Mouse (Mus musculus): ENCODE results near the gene Gm28845. TPM values are rescaled to one million over a fixed set of nuclear protein-coding genes. Genes with fewer than 3 reads are reported as not detected.

The Gm28845 gene
- polyA plus RNA-seq, 2 experiments, result not detected

DNA sequence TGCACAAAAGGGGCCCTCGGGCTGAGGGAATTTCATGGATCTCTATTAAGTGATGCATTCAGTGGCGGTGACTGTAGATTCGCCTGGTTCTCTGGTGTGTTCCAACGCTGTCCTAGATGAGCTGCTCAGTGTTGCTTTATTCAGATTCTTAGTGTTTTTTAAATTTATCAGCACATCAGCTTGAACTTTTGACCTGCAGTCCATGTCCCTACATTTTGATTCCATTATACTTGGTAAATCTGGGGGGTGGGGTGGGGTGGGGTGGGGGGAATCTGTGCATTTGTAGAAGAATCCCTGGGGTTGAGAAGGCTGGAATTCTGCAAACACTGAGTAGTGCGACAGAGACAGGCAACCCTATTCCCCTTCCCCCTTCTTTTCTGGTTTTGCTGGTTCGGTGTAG lies 45.8 kb downstream of the Gm28845 start, which contains the start of gene Crygc:
TSS of gene Crygc (minus strand) at position 101 of the 400 bp plus-strand sequence.
- 56% methylated on average over 6 of the region's 6 CpGs for WGBS (ENCODE audit: insufficient replicate concordance)

DNA sequence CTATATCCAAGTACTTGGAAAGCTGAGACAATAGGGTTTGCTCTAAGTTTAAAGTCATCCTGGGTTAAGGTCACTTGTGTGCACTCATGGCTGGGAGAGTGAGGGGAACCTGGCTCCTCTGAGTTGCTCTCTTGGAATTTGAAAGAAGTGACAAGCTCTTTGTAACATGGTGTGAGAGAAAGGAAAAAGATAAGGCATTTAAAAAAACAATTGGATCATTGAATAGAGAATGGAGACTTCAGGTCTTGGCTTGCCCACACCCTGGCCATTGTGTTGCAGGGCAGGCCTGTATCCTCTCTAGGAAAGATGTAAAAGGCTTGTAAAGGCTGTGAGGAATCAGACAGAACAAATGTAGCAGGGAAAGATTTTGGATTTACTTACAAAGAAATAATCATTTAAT lies 51.5 kb downstream of the Gm28845 start:
- Histone ChIP-seq H3K4me2 (ENCODE audit: low read depth) (no peak overlapping the region), H3K9me3 (ENCODE audit: control insufficient read depth, low read length) (no peaks in the 10 kb centered on the region), H3K27me3 (ENCODE audit: control insufficient read depth, insufficient read depth, low read length) (no peaks in the 10 kb centered on the region), H3K36me3 (replicated peaks; ENCODE audit: control insufficient read depth, insufficient read depth, low read depth) (no peaks in the 10 kb centered on the region), H3K4me3 (ENCODE audit: insufficient read depth in 1 of 2, low read depth in 2 of 2, low read length in 2 of 2) (no peak overlapping the region), H3K27ac (no peak overlapping the region), H3K4me1 (replicated peaks; ENCODE audit: control insufficient read depth in 2 of 2, insufficient read depth in 2 of 2, low read length in 1 of 2) (no peaks in the 10 kb centered on the region), H3K9ac (replicated peaks) (no peak overlapping the region)
- no peak for TF ChIP-seq CTCF (IDR thresholded peaks at IDR 0.05; ENCODE audit: low read depth)
- TF ChIP-seq EP300 (IDR thresholded peaks at IDR 0.05; ENCODE audit: low read depth), result no peak
- DNase-seq (ENCODE audit: low read depth in 3 of 3, low spot score in 3 of 3), result no peak
- ATAC-seq (ENCODE audit: insufficient read depth), result no peak

More for the DNA sequence above, 45.8 kb downstream of the Gm28845 start, which contains the start of gene Crygc:
- Histone ChIP-seq H3K27me3 (ENCODE audit: control insufficient read depth, insufficient read depth, low read length) (no peaks in the 10 kb centered on the region), H3K27ac (no peak within 1 kb of the TSS), H3K4me3 (ENCODE audit: insufficient read depth in 1 of 2, low read depth in 2 of 2, low read length in 2 of 2) (no peak within 1 kb of the TSS), H3K9ac (replicated peaks) (no peak within 1 kb of the TSS), H3K9me3 (ENCODE audit: control insufficient read depth, low read length) (no peaks in the 10 kb centered on the region), H3K4me2 (ENCODE audit: low read depth) (no peak within 1 kb of the TSS), H3K36me3 (replicated peaks; ENCODE audit: control insufficient read depth, insufficient read depth, low read depth) (no peaks in the 10 kb centered on the region), H3K4me1 (replicated peaks; ENCODE audit: control insufficient read depth in 2 of 2, insufficient read depth in 2 of 2, low read length in 1 of 2) (no peaks in the 10 kb centered on the region)
- DNase-seq (ENCODE audit: low read depth in 3 of 3, low spot score in 3 of 3), result no peak
- no peak for TF ChIP-seq EP300 (IDR thresholded peaks at IDR 0.05; ENCODE audit: low read depth)
- TF ChIP-seq CTCF (IDR thresholded peaks at IDR 0.05; ENCODE audit: low read depth), result no peak
- ATAC-seq (ENCODE audit: insufficient read depth), result no peak

DNA sequence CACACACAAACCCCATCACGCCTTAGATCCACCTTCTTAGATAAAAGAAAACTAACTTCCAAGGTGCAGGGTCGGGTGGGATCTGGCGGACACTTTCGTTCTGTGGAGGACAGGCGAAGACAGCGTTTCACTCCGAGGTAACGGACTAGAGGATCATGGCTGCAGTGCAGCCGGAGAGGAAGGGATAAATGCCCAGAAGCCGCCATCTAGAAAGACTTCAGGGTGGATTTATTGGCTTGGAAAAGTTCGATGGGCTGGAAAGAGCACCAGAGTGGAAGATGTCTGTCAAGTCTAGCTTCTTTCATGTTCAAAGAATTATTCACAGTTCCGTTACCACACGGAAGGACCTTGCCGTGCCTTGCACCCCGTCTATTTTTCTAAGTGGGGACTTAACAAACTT lies 55.2 kb downstream of the Gm28845 start:
- no peaks in the 10 kb centered on the region for H3K4me1 ChIP-seq (replicated peaks; ENCODE audit: control insufficient read depth in 2 of 2, insufficient read depth in 2 of 2, low read length in 1 of 2)
- no peaks in the 10 kb centered on the region for H3K27me3 ChIP-seq (ENCODE audit: control insufficient read depth, insufficient read depth, low read length)
- DNase-seq (ENCODE audit: low read depth in 3 of 3, low spot score in 3 of 3), result no peak
- H3K27ac ChIP-seq, result no peak overlapping the region
- ATAC-seq (ENCODE audit: insufficient read depth), result no peak
- no peak overlapping the region for H3K4me3 ChIP-seq (ENCODE audit: insufficient read depth in 1 of 2, low read depth in 2 of 2, low read length in 2 of 2)
- no peaks in the 10 kb centered on the region for H3K36me3 ChIP-seq (replicated peaks; ENCODE audit: control insufficient read depth, insufficient read depth, low read depth)
- H3K4me2 ChIP-seq (ENCODE audit: low read depth), result no peak overlapping the region
- TF ChIP-seq EP300 (IDR thresholded peaks at IDR 0.05; ENCODE audit: low read depth), result no peak
- TF ChIP-seq CTCF (IDR thresholded peaks at IDR 0.05; ENCODE audit: low read depth), result no peak
- WGBS (ENCODE audit: insufficient replicate concordance), result 72% methylated on average over 15 of the region's 15 CpGs
- H3K9me3 ChIP-seq (ENCODE audit: control insufficient read depth, low read length), result no peaks in the 10 kb centered on the region
- no peak overlapping the region for H3K9ac ChIP-seq (replicated peaks)

GRCm38 (mm10) chr1:65063352-65063751 lies 56.0 kb downstream of the Gm28845 start, which contains the start of gene Crygd:
Gene Crygd (minus strand): TSS chr1:65063452.
- 71% methylated on average over 8 of the region's 8 CpGs for WGBS (ENCODE audit: insufficient replicate concordance)

DNA sequence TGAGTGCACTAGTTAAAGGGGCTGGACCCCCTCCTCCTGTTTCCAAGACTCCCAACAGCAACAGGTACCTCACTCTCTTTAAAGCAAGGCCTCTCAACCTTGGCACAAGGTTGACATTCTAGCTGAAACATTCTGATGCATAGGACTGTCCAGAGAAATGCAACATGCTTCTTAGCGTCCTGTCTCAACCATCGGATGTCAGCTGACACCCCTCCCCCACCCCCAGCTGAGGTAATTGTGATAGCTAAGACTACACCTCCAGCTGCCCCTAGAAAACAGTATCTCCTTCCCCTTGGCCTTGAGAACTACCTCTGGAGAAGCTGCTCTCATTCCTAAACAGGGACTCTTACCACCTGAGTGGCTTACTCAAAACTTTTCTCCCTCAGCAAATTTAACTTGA lies 67.2 kb downstream of the Gm28845 start:
- DNase-seq (ENCODE audit: low read depth in 3 of 3, low spot score in 3 of 3), result no peak
- no peaks in the 10 kb centered on the region for H3K27me3 ChIP-seq (ENCODE audit: control insufficient read depth, insufficient read depth, low read length)
- no peak for TF ChIP-seq CTCF (IDR thresholded peaks at IDR 0.05; ENCODE audit: low read depth)
- no peak overlapping the region for H3K27ac ChIP-seq
- H3K9me3 ChIP-seq (ENCODE audit: control insufficient read depth, low read length), result no peaks in the 10 kb centered on the region
- no peaks in the 10 kb centered on the region for H3K4me1 ChIP-seq (replicated peaks; ENCODE audit: control insufficient read depth in 2 of 2, insufficient read depth in 2 of 2, low read length in 1 of 2)
- ATAC-seq (ENCODE audit: insufficient read depth), result no peak
- 37% methylated on average over 2 of the region's 2 CpGs for WGBS (ENCODE audit: insufficient replicate concordance)
- H3K36me3 ChIP-seq (replicated peaks; ENCODE audit: control insufficient read depth, insufficient read depth, low read depth), result no peaks in the 10 kb centered on the region
- H3K4me3 ChIP-seq (ENCODE audit: insufficient read depth in 1 of 2, low read depth in 2 of 2, low read length in 2 of 2), result no peak overlapping the region
- no peak overlapping the region for H3K4me2 ChIP-seq (ENCODE audit: low read depth)
- H3K9ac ChIP-seq (replicated peaks), result no peak overlapping the region

More at GRCm38 (mm10) chr1:65063352-65063751, 56.0 kb downstream of the Gm28845 start, which contains the start of gene Crygd:
- ATAC-seq (ENCODE audit: insufficient read depth), result no peak
- no peak for DNase-seq (ENCODE audit: low read depth in 3 of 3, low spot score in 3 of 3)
- H3K4me2 ChIP-seq (ENCODE audit: low read depth), result no peak within 1 kb of the TSS
- no peak within 1 kb of the TSS for H3K9ac ChIP-seq (replicated peaks)
- no peak within 1 kb of the TSS for H3K4me3 ChIP-seq (ENCODE audit: insufficient read depth in 1 of 2, low read depth in 2 of 2, low read length in 2 of 2)
- TF ChIP-seq EP300 (IDR thresholded peaks at IDR 0.05; ENCODE audit: low read depth) (no peak), CTCF (IDR thresholded peaks at IDR 0.05; ENCODE audit: low read depth) (no peak)
- no peak within 1 kb of the TSS for H3K27ac ChIP-seq
- H3K9me3 ChIP-seq (ENCODE audit: control insufficient read depth, low read length), result no peaks in the 10 kb centered on the region
- no peaks in the 10 kb centered on the region for H3K4me1 ChIP-seq (replicated peaks; ENCODE audit: control insufficient read depth in 2 of 2, insufficient read depth in 2 of 2, low read length in 1 of 2)
- no peaks in the 10 kb centered on the region for H3K36me3 ChIP-seq (replicated peaks; ENCODE audit: control insufficient read depth, insufficient read depth, low read depth)
- H3K27me3 ChIP-seq (ENCODE audit: control insufficient read depth, insufficient read depth, low read length), result no peaks in the 10 kb centered on the region

All from liver, embryonic 14.5 days (tissue).